Mouse (Mus musculus) adrenal gland, postnatal 36 days (tissue): ENCODE measurements around the gene Gm20812. TPM values are rescaled to one million over a fixed set of nuclear protein-coding genes. Genes with fewer than 3 reads are reported as not detected.
"Not testable (repeated sequence)": the region's sequence is repeated elsewhere in the genome, so short reads cannot be mapped to it uniquely, and the experiment has no call there.

ENCODE experiments used
- DNase-seq, 2 experiments: peaks; one replicate each; pipeline ENCODE4 v3.0.0; 2021; ENCODE audit warnings: mixed read lengths in 1 of 2
- long read RNA-seq, 2 experiments: library from polyadenylated mRNA; stranded (forward); transcript quantifications; one replicate each; pipeline ENCODE4 v2.0.0; 2021; ENCODE audit warnings: borderline sequencing depth in 2 of 2
- total RNA-seq, 2 experiments: library from RNA; stranded (reverse); gene quantifications; 2 replicates each; pipeline ENCODE4 v1.2.3; 2021

Gm20812 gene
- not detected for total RNA-seq
- long read RNA-seq, experiment 1: 0 reads
- long read RNA-seq, experiment 2: 0 reads

GRCm38 (mm10) chrY:12381681-12382080, at the start of gene Gm20812:
Gene Gm20812 (plus strand): TSS chrY:12381981.
- not testable (repeated sequence) for DNase-seq

Other genes with a start within 250 kb of the Gm20812 start
- gene Gm29554, start 108.0 kb upstream of the Gm20812 start, total RNA-seq: not detected